Mouse (Mus musculus): Measurements from ENCODE around the gene Cfdp1. TPM values are rescaled to one million over a fixed set of nuclear protein-coding genes. Genes with fewer than 3 reads are reported as not detected.

Gene Cfdp1
- total RNA-seq, 1 experiment from 2014 or later = 252 TPM

- ATAC-seq (replicated peaks; ENCODE audit: low read depth, poor library complexity, severe bottlenecking) = no peak
Observed at GRCm38 (mm10) chr8:111775766-111776165, 78.3 kb downstream of the Cfdp1 start.

GRCm38 (mm10) chr8:111773476-111773875, 80.6 kb downstream of the Cfdp1 start:
- ATAC-seq (replicated peaks; ENCODE audit: low read depth, poor library complexity, severe bottlenecking) = no peak

GRCm38 (mm10) chr8:111773057-111773456, 81.0 kb downstream of the Cfdp1 start:
- ATAC-seq (replicated peaks; ENCODE audit: low read depth, poor library complexity, severe bottlenecking) = no peak

- no peak for ATAC-seq (replicated peaks; ENCODE audit: low read depth, poor library complexity, severe bottlenecking)
Observed at GRCm38 (mm10) chr8:111772083-111772482, 82.0 kb downstream of the Cfdp1 start.

- no peak for ATAC-seq (replicated peaks; ENCODE audit: low read depth, poor library complexity, severe bottlenecking)
Observed at GRCm38 (mm10) chr8:111771625-111772020, 82.5 kb downstream of the Cfdp1 start.

- no peak for ATAC-seq (replicated peaks; ENCODE audit: low read depth, poor library complexity, severe bottlenecking)
Observed at GRCm38 (mm10) chr8:111770958-111771624, 83.0 kb downstream of the Cfdp1 start.

- no peak for ATAC-seq (replicated peaks; ENCODE audit: low read depth, poor library complexity, severe bottlenecking)
Observed at GRCm38 (mm10) chr8:111769764-111770428, 84.2 kb downstream of the Cfdp1 start.

GRCm38 (mm10) chr8:111769296-111769695, 84.8 kb downstream of the Cfdp1 start:
- ATAC-seq (replicated peaks; ENCODE audit: low read depth, poor library complexity, severe bottlenecking) = no peak

- ATAC-seq (replicated peaks; ENCODE audit: low read depth, poor library complexity, severe bottlenecking) = no peak
Observed at GRCm38 (mm10) chr8:111768651-111769050, 85.4 kb downstream of the Cfdp1 start.

- no peak for ATAC-seq (replicated peaks; ENCODE audit: low read depth, poor library complexity, severe bottlenecking)
Observed at GRCm38 (mm10) chr8:111765616-111766015, 88.5 kb downstream of the Cfdp1 start.

GRCm38 (mm10) chr8:111765096-111765495, 89.0 kb downstream of the Cfdp1 start:
- ATAC-seq (replicated peaks; ENCODE audit: low read depth, poor library complexity, severe bottlenecking) = no peak

GRCm38 (mm10) chr8:111760708-111761107, 93.4 kb downstream of the Cfdp1 start:
- ATAC-seq (replicated peaks; ENCODE audit: low read depth, poor library complexity, severe bottlenecking) = no peak

GRCm38 (mm10) chr8:111758817-111759216, 95.3 kb downstream of the Cfdp1 start:
- ATAC-seq (replicated peaks; ENCODE audit: low read depth, poor library complexity, severe bottlenecking) = no peak

- ATAC-seq (replicated peaks; ENCODE audit: low read depth, poor library complexity, severe bottlenecking) = no peak
Observed at GRCm38 (mm10) chr8:111757599-111757998, 96.5 kb downstream of the Cfdp1 start.

- ATAC-seq (replicated peaks; ENCODE audit: low read depth, poor library complexity, severe bottlenecking) = no peak
Observed at GRCm38 (mm10) chr8:111754736-111755135, 99.4 kb downstream of the Cfdp1 start.

- no peak for ATAC-seq (replicated peaks; ENCODE audit: low read depth, poor library complexity, severe bottlenecking)
Observed at GRCm38 (mm10) chr8:111754088-111754487, 100.0 kb downstream of the Cfdp1 start.

GRCm38 (mm10) chr8:111748766-111749165, 105.3 kb downstream of the Cfdp1 start:
- ATAC-seq (replicated peaks; ENCODE audit: low read depth, poor library complexity, severe bottlenecking) = no peak

GRCm38 (mm10) chr8:111747866-111748649, 106.0 kb downstream of the Cfdp1 start:
- no peak for ATAC-seq (replicated peaks; ENCODE audit: low read depth, poor library complexity, severe bottlenecking)

GRCm38 (mm10) chr8:111746582-111747465, 107.3 kb downstream of the Cfdp1 start:
- no peak for ATAC-seq (replicated peaks; ENCODE audit: low read depth, poor library complexity, severe bottlenecking)
